Comparison of ENCODE assay signal across 23 mouse cellular contexts in the genomic region with DNA sequence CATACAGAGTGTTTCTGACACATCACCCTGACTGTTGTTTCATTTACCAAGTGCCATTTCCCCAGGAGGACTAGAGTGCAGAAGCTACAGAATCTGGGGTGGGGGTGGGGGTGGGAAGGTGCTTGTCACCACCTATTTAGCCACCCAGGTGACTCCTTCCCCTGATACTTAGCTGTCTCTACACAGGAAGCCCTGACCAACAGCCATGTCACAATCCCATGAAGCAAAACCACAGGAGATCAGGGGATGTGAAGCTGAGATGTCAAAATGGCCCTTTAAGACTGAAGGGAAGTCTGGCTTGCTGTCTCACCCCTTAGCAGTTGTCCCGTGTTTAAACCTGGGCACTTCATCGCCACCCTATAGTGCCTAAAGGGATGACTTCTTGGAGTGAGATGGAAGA. TPM values are rescaled to one million over a fixed set of nuclear protein-coding genes. Genes with fewer than 3 reads are reported as not detected.
"Had no signal": no experiment of that assay in that cellular context is flagged by ENCODE, and none has a peak within 500 bp of the region (broad histone marks: within the 10 kb centered on the region; RNA-seq: fewer than 3 reads in every experiment).

No protein-coding gene starts in this region.

- H3K4me1 ChIP-seq: limb, embryonic 10.5 days; limb, embryonic 13.5 days; liver, embryonic 13.5 days; stomach, embryonic 15.5 days had no signal

- DNase-seq: kidney, adult 18-20 months; kidney, adult 9 months; kidney, postnatal 14 days; kidney, postnatal 4 days; liver; liver, embryonic 13.5 days; lung, embryonic 14.5 days; right cerebral cortex, postnatal 25 days; spleen, adult 18-20 months; thymus, adult 18-20 months; thymus, postnatal 36 days had no signal

- H3K9ac ChIP-seq: limb, embryonic 13.5 days; liver, embryonic 13.5 days; lung, embryonic 14.5 days; midbrain, embryonic 13.5 days; neural tube, embryonic 12.5 days; neural tube, embryonic 15.5 days; stomach, embryonic 15.5 days had no signal

- H3K9me3 ChIP-seq: limb, embryonic 10.5 days; limb, embryonic 13.5 days; liver, embryonic 13.5 days; midbrain, embryonic 13.5 days; neural tube, embryonic 12.5 days; neural tube, embryonic 15.5 days; stomach, embryonic 15.5 days had no signal

- H3K4me3 ChIP-seq: limb, embryonic 10.5 days; limb, embryonic 13.5 days; liver, embryonic 13.5 days; midbrain, embryonic 13.5 days; neural tube, embryonic 12.5 days; neural tube, embryonic 15.5 days; stomach, embryonic 15.5 days had no signal

- H3K4me2 ChIP-seq: limb, embryonic 13.5 days; liver, embryonic 13.5 days; lung, embryonic 14.5 days; midbrain, embryonic 13.5 days; neural tube, embryonic 12.5 days; neural tube, embryonic 15.5 days; stomach, embryonic 15.5 days had no signal

- ATAC-seq: intestine, embryonic 16.5 days; lung, postnatal 0 days; midbrain, embryonic 13.5 days; midbrain, embryonic 16.5 days had no signal

- H3K27ac ChIP-seq: limb, embryonic 10.5 days; limb, embryonic 13.5 days; liver, embryonic 13.5 days; midbrain, embryonic 13.5 days; neural tube, embryonic 12.5 days; neural tube, embryonic 15.5 days; stomach, embryonic 15.5 days had no signal

- H3K27me3 ChIP-seq: limb, embryonic 13.5 days; liver, embryonic 13.5 days; midbrain, embryonic 13.5 days; neural tube, embryonic 12.5 days; neural tube, embryonic 15.5 days; stomach, embryonic 15.5 days had no signal

- H3K36me3 ChIP-seq: limb, embryonic 10.5 days; limb, embryonic 13.5 days; liver, embryonic 13.5 days; neural tube, embryonic 12.5 days; neural tube, embryonic 15.5 days; stomach, embryonic 15.5 days had no signal

RNA-seq across cellular contexts. Expression of a gene that starts 52.6 kb away (rescaled TPM):
- polyA plus RNA-seq: kidney, embryonic 16.5 days; limb, embryonic 10.5 days; limb, embryonic 13.5 days; liver, embryonic 13.5 days; liver, embryonic 16.5 days; lung, embryonic 14.5 days; lung, postnatal 0 days; midbrain, embryonic 13.5 days; midbrain, embryonic 16.5 days; neural tube, embryonic 12.5 days; neural tube, embryonic 15.5 days; stomach, embryonic 15.5 days; urinary bladder, adult 2 months had no signal
